Mouse (Mus musculus) neural tube, embryonic 13.5 days (tissue): ENCODE measurements around the gene Acoxl. TPM values are rescaled to one million over a fixed set of nuclear protein-coding genes. Genes with fewer than 3 reads are reported as not detected.

Experiments
- ATAC-seq: fragments of 200-750 bp; cut with Nextera tagmentation; 2 replicates; pipeline ENCODE4 v1.8.0; 2017; ENCODE audit warnings: low read depth, mild to moderate bottlenecking, moderate TSS enrichment, moderate library complexity
- H3K27ac ChIP-seq: fragments of 300-500 bp; sonication (generic); replicated peaks from 2 replicates; pipeline ENCODE4 v1.5.1; 2015; ENCODE audit warnings: moderate library complexity, mild to moderate bottlenecking, inconsistent platforms
- H3K27me3 ChIP-seq: fragments of 300-500 bp; sonication (generic); 2 replicates; pipeline ENCODE4 v1.6.1; 2015; ENCODE audit warnings: mild to moderate bottlenecking, inconsistent platforms
- H3K36me3 ChIP-seq: fragments of 300-500 bp; sonication (generic); 2 replicates; pipeline ENCODE4 v1.6.1; 2015; ENCODE audit warnings: mild to moderate bottlenecking, inconsistent platforms
- H3K4me1 ChIP-seq: fragments of 300-500 bp; sonication (generic); replicated peaks from 2 replicates; pipeline ENCODE4 v1.6.1; 2015; ENCODE audit warnings: inconsistent platforms
- H3K4me2 ChIP-seq: fragments of 300-500 bp; sonication (generic); 2 replicates; pipeline ENCODE4 v1.6.1; 2015; ENCODE audit warnings: inconsistent platforms, mild to moderate bottlenecking, moderate library complexity
- H3K4me3 ChIP-seq: fragments of 300-500 bp; sonication (generic); 2 replicates; pipeline ENCODE4 v1.5.1; 2015; ENCODE audit warnings: mild to moderate bottlenecking, inconsistent platforms
- H3K9ac ChIP-seq: fragments of 300-500 bp; sonication (generic); 2 replicates; pipeline ENCODE4 v1.6.1; 2015; ENCODE audit warnings: moderate library complexity, mild to moderate bottlenecking, inconsistent platforms
- H3K9me3 ChIP-seq: fragments of 300-500 bp; sonication (generic); 2 replicates; pipeline ENCODE4 v1.6.1; 2016; ENCODE audit warnings: inconsistent platforms
- WGBS: fragments of 180-500 bp; shearing (Covaris S2); methylation state at CpG from one replicate; pipeline ENCODE4 v1.1.7; 2015; 5-methylcytosine and 5-hydroxymethylcytosine counted together
- polyA plus RNA-seq: library from polyadenylated mRNA; unstranded; fragments of >200 nt; fragmentation: Nextera tagmentation; extraction: Ambion mirVana; gene quantifications from 2 replicates; pipeline ENCODE4 v1.2.1, GENCODE M21; 2015

The Acoxl gene
- polyA plus RNA-seq, 1 experiment from 2014 or later: 0.20 TPM

DNA sequence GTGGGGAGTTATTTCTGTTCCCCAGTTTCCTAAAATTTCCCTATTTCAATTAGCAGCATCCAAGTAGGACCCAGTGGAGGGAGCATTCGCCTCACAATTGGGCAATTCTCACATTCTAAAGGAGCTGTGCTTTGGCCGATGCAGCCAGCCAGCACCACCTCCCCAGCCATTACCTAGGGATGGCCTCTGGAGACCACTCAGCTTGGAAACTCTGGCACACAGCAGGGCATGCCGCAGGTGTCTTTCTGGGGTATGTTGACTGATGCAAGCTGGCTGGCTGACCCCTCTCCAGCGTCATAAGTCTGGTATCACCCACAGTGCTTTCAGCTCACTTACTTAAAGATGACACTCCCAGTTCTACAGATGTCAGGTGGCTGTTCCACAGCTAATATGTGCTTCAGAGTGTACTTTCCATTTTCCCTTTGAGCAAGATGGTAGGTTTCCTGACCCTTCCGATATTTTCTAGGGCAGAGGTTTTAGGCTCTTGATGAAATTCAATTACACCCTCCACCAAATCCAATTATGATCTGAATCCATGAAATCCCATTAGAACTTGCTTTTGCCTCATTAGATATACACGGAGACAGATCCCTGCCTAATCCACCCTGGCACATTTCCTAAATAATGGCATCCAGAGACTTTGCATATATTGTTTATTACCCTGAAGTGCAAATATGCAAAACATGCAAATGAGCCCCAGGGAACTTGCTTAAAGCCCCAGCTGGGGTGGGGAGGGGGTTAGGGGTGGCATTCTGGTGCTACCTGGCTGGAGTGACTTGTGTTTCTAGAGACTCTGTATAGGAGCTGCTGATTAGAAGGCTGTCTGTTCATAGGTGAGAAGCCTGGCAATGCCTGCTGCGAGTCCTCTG lies 181.6 kb downstream of the Acoxl start:
- Histone ChIP-seq H3K27me3 (no peaks in the 10 kb centered on the region), H3K27ac (0 out of 2 replicates have a peak overlapping the region, but pooled peaks have one; percentile 7), H3K4me2 (no peak overlapping the region), H3K36me3 (no peaks in the 10 kb centered on the region), H3K4me1 (peaks cover 12% of the 10 kb centered on the region; the same call in 1 of the 2 replicates), H3K9me3 (no peaks in the 10 kb centered on the region), H3K9ac (no peak overlapping the region), H3K4me3 (no peak overlapping the region)
- ATAC-seq: no peak
- 37% methylated on average over 7 of the region's 7 CpGs for WGBS

DNA sequence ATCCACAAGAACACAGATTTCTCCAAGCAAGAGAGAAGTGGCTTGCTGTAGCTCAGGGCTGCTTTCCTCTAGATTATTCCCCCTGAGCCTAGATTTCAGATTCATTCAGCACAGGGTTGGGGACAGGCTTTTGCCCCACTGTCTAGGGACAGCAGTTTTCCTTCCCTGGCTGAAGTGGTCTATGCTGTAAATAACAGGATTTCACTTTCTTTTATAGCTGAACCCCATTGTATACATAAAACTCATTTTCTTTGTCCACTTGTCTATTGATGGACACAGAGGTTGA lies 182.2 kb downstream of the Acoxl start:
- Histone ChIP-seq H3K4me3 (no peak overlapping the region), H3K27ac (0 out of 2 replicates have a peak overlapping the region, but pooled peaks have one; percentile 7), H3K27me3 (no peaks in the 10 kb centered on the region), H3K9ac (no peak overlapping the region), H3K4me1 (peaks cover 12% of the 10 kb centered on the region; the same call in 1 of the 2 replicates), H3K9me3 (no peaks in the 10 kb centered on the region), H3K36me3 (no peaks in the 10 kb centered on the region), H3K4me2 (no peak overlapping the region)
- no peak for ATAC-seq

DNA sequence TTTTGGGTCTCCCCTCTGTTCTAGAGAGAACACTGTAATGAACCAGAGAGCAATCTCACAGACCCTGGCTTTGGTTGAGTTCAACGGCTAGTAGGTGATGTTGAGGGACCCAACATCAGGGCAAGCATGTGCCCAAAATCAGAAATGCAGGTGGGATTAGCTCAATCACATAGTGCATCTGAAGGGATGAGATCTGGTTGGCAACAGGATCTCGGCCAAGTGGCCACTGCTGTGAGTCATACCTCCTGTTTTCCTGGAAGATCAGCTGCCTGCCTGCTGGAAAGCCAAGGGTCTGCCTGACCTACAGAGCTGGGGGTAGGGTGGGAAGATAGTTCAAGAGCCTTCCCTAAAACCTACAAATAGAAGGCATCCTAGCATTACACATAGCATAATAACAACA lies 185.2 kb downstream of the Acoxl start:
- Histone ChIP-seq H3K4me2 (no peak overlapping the region), H3K4me1 (peaks cover 12% of the 10 kb centered on the region; the same call in 1 of the 2 replicates)

DNA sequence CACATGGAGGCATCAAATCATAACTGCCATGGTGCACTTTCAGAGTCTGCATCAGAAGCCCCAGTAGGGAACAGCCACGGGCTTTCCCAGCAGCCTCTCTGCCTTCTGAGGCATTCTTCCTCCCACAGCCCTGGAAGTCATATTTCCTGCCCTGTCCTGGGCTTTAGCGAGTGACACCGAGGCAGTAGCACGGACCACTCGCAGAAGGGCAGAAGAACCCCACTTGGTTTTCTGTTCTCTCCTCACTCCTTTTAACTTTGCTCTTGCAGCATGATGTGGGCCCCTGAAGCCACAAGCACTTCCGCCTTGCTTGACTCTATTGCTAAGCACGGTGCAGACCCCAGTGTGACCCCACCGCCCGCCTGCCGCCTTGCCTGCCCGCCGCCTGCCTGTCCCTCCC lies 189.0 kb downstream of the Acoxl start:
- no peak for ATAC-seq
- Histone ChIP-seq H3K27me3 (no peaks in the 10 kb centered on the region), H3K9me3 (no peaks in the 10 kb centered on the region), H3K9ac (no peak overlapping the region), H3K27ac (no peak overlapping the region), H3K36me3 (no peaks in the 10 kb centered on the region), H3K4me2 (no peak overlapping the region), H3K4me1 (no peaks in the 10 kb centered on the region), H3K4me3 (no peak overlapping the region)
- 87% methylated on average over 12 of the region's 12 CpGs for WGBS

More for the DNA sequence above, 185.2 kb downstream of the Acoxl start:
- H3K27ac ChIP-seq: no peak overlapping the region
- H3K36me3 ChIP-seq: no peaks in the 10 kb centered on the region
- H3K4me3 ChIP-seq: no peak overlapping the region
- H3K9ac ChIP-seq: no peak overlapping the region
- ATAC-seq: no peak
- H3K9me3 ChIP-seq: no peaks in the 10 kb centered on the region
- H3K27me3 ChIP-seq: no peaks in the 10 kb centered on the region
- 88% methylated on average over 2 of the region's 2 CpGs for WGBS

DNA sequence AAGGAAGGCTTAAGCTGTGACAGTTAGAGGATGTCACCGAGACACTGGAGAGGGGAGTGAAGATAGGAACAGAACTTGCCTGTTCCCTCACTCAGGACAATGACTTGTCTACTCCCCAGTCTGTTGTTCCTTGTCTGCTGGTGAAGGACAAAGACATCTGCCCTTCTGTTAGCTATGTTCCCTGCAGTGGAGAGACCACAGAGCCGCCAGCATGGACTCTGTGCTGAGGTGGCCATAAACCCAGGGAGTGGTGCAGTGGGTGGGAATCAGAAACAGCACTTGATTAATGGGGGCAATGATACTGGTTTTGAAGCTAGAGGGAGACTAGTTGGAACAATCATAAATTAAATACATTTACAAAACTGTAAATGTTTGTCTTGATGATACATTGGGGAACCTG lies 191.3 kb downstream of the Acoxl start:
- Histone ChIP-seq H3K4me2 (no peak overlapping the region), H3K36me3 (no peaks in the 10 kb centered on the region), H3K4me1 (no peaks in the 10 kb centered on the region), H3K27ac (no peak overlapping the region), H3K27me3 (no peaks in the 10 kb centered on the region), H3K9ac (no peak overlapping the region), H3K9me3 (no peaks in the 10 kb centered on the region), H3K4me3 (no peak overlapping the region)
- ATAC-seq: no peak
- WGBS: 51% methylated on average over 2 of the region's 2 CpGs

DNA sequence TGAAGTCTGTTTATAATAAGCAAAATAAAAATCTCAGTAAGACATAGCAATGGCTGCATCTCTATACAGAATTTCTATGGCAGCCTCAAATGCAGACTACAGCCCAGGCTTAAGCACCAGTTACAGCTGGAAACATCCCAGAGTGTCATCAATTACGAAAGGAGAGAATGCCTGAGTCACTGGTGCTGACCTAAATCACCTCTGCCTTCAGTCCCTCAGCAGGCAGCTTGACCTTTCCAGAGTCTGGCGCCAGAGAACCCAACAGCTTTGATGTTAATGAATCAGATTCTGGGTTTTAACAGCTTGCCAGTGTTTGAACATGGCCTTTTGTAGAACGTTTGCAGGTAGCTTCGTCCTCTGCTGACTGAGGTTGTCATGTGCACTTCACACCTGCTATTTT lies 193.4 kb downstream of the Acoxl start:
- H3K36me3 ChIP-seq: no peaks in the 10 kb centered on the region
- H3K9me3 ChIP-seq: no peaks in the 10 kb centered on the region
- 9% methylated on average over 4 of the region's 4 CpGs for WGBS
- H3K4me1 ChIP-seq: no peaks in the 10 kb centered on the region
- H3K27me3 ChIP-seq: no peaks in the 10 kb centered on the region
- no peak for ATAC-seq
- H3K4me2 ChIP-seq: no peak overlapping the region
- H3K27ac ChIP-seq: no peak overlapping the region
- H3K4me3 ChIP-seq: no peak overlapping the region
- H3K9ac ChIP-seq: no peak overlapping the region

DNA sequence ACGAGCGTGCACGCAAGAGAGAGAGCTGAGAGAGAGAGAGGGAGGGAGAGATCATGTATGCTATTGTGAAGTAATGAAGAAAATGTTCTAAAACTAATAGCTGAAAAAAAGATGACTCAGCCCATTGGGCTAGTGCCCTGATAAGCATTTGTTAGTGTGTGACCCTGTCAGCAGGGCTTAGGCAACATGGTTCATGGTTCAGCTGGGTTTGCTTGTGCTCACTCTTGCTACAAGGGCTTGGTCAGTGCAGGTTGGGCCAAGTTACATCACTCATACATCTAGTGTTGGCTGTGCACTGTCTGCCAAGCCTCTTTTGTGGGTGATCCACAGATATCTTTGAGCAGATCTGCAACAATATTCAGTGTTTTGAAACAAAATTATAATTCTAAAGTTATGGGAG lies 194.8 kb downstream of the Acoxl start:
- ATAC-seq: no peak
- Histone ChIP-seq H3K36me3 (no peaks in the 10 kb centered on the region), H3K4me2 (no peak overlapping the region), H3K4me3 (no peak overlapping the region), H3K4me1 (no peaks in the 10 kb centered on the region), H3K9ac (no peak overlapping the region), H3K9me3 (no peaks in the 10 kb centered on the region), H3K27ac (no peak overlapping the region), H3K27me3 (no peaks in the 10 kb centered on the region)
- WGBS: 90% methylated on average over 3 of the region's 3 CpGs

DNA sequence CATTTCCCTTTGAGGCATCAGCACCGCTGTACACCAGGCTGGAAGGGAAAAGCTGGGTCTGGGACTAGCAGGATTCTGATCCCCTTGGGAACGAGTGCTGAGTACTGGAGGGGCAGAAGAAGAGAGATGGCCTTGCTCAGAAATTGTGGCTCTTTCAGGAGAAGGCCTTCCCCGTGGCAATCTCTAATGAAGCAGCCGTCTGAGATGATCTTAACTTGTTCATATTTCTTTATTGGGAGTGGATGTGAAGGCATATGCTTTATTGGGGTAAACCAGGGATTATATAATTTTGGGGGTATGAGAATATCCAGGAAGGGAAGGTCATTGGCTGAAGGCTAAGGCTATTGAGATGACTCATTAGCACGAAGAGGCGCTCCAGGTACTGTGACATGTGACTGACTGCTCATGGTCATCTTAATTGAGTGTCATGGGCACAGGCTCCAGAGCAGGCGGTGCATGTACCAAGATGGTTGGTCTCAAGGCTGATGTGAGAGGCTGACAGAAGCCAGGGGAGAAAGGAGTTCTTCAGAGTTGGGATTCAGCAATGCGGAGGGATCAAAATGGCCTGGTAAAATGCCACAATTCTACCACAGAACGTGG lies 195.5 kb downstream of the Acoxl start:
- Histone ChIP-seq H3K4me3 (no peak overlapping the region), H3K36me3 (no peaks in the 10 kb centered on the region), H3K4me1 (no peaks in the 10 kb centered on the region), H3K4me2 (no peak overlapping the region), H3K27ac (no peak overlapping the region), H3K9me3 (no peaks in the 10 kb centered on the region), H3K9ac (no peak overlapping the region), H3K27me3 (no peaks in the 10 kb centered on the region)
- 92% methylated on average over 9 of the region's 9 CpGs for WGBS
- ATAC-seq: no peak

DNA sequence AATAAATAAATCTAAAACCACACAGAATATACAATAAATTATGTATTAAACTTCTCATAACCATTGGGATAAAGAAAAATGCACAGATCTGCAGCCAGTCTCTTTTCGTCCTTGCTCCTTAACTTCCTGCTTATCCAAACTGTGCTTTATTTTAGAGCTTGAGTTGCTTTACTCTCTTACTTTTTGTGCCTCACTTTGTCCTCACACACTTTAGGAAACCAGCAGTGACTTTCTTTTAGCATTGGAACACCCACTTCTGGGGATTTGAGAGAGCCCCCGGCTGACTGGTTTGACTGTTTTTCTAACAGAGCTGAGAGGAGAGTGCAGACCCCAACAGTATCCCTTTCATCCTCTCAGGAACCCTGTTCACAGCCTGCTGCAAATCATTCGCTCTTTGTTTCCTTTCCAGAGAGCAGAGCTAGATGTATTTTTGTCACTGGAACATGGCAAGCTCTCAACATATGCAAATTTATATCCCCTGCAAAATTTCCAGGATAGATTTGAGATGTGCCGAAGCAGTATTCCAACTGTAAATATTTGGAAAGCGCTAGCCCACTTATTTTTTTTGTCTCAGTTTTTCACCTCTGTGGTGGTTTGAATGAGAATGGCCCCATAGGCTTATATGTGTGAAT lies 199.7 kb downstream of the Acoxl start:
- H3K27ac ChIP-seq: no peak overlapping the region
- 79% methylated on average over 5 of the region's 5 CpGs for WGBS

DNA sequence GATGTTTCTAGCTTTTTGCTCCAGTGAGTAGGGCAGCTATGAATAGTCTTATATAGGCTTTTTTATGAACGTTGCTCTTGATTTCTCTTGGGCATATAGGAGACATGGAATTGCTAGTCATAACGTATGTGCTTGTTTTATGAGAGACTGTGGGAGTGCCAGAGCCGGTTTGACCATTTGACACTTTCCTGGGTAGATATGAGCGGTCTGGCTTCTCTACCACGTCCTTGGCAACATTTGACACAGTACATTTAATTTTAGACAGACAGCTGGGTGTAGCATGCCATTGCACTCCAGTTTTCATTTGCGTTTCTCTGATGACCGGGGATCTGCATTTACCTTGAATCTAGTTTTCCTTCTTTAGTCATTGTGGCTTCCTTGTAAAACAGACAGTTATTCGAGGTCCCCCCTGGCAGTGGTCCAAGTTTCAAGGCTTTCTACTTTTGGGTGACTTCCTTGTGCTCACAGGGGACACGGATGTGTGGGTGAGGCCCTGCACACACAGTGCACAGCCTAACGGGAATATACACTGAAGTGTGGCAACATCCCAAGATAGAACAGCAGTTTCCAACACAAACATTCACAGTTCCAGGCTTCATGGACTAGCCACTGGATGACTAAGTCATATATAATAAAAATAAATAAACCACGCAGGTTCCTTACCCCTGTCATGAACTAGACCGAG lies 202.5 kb downstream of the Acoxl start:
- Histone ChIP-seq H3K9me3 (no peaks in the 10 kb centered on the region), H3K36me3 (no peaks in the 10 kb centered on the region), H3K4me2 (no peak overlapping the region), H3K27me3 (no peaks in the 10 kb centered on the region), H3K27ac (no peak overlapping the region), H3K4me3 (no peak overlapping the region), H3K4me1 (no peaks in the 10 kb centered on the region), H3K9ac (no peak overlapping the region)
- 77% methylated on average over 12 of the region's 12 CpGs for WGBS
- no peak for ATAC-seq

More for the DNA sequence above, 199.7 kb downstream of the Acoxl start:
- Histone ChIP-seq H3K4me3 (no peak overlapping the region), H3K27me3 (no peaks in the 10 kb centered on the region), H3K4me2 (no peak overlapping the region), H3K9me3 (no peaks in the 10 kb centered on the region), H3K4me1 (no peaks in the 10 kb centered on the region), H3K36me3 (no peaks in the 10 kb centered on the region), H3K9ac (no peak overlapping the region)
- no peak for ATAC-seq

DNA sequence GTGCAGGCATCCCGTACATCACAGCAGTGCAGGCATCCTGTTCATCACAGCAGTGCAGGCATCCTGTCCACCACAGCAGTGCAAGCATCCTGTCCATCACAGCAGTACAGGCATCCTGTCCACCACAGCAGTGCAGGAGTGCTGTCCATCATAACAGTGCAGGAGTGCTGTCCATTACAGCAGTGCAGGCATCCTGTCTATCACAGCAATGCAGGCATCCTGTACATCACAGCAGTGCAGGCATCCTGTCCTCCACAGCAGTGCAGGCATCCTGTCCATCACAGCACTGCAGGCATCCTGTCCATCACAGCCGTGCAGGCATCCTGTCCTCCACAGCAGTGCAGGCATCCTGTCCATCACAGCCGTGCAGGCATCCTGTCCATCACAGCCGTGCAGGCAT lies 207.8 kb downstream of the Acoxl start:
- ATAC-seq: no peak
- Histone ChIP-seq H3K4me3 (no peak overlapping the region), H3K4me2 (no peak overlapping the region), H3K4me1 (0 out of 2 replicates have a peak, but pooled peaks cover 4% of the 10 kb centered on the region), H3K9me3 (no peaks in the 10 kb centered on the region), H3K9ac (no peak overlapping the region), H3K27ac (no peak overlapping the region), H3K27me3 (no peaks in the 10 kb centered on the region), H3K36me3 (no peaks in the 10 kb centered on the region)
- WGBS: 74% methylated on average over 4 of the region's 4 CpGs

DNA sequence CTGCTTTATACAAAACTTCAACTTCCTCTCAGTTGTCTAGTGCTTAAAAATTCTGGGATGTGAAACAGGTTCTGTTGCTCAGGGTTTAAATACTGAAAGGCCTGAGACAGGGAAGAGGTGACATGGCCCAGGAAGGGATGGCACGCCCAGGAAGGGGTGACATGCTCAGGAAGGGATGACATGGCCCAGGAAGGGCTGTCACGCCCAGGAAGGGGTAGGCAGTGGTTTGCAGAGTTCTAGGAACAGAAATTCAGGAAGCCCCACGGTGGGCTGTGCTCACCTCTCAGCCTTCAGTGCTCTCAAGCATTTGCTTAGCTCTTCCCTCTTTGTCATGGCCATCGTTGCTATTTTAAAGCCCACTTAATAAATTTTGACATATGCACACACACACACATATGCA lies 216.2 kb downstream of the Acoxl start:
- Histone ChIP-seq H3K9me3 (no peaks in the 10 kb centered on the region), H3K9ac (no peak overlapping the region), H3K4me1 (no peaks in the 10 kb centered on the region), H3K27ac (no peak overlapping the region), H3K4me2 (no peak overlapping the region), H3K4me3 (no peak overlapping the region), H3K36me3 (no peaks in the 10 kb centered on the region), H3K27me3 (no peaks in the 10 kb centered on the region)
- 74% methylated on average over 4 of the region's 4 CpGs for WGBS
- no peak for ATAC-seq
